Mouse (Mus musculus) forebrain, embryonic 13.5 days (tissue): ENCODE data around the gene Alox5. TPM values are rescaled to one million over a fixed set of nuclear protein-coding genes. Genes with fewer than 3 reads are reported as not detected.

Experiments used
- ATAC-seq: fragments of 200-750 bp; cut with Nextera tagmentation; 2 replicates; pipeline ENCODE4 v1.8.0; 2017
- H3K27ac ChIP-seq: fragments of 300-500 bp; sonication (generic); 2 replicates; pipeline ENCODE4 v1.5.1; 2015; ENCODE audit warnings: inconsistent platforms, mild to moderate bottlenecking, moderate library complexity
- H3K27me3 ChIP-seq: fragments of 300-500 bp; sonication (generic); 2 replicates; pipeline ENCODE4 v1.6.1; 2015; ENCODE audit warnings: mild to moderate bottlenecking, inconsistent platforms
- H3K36me3 ChIP-seq: fragments of 300-500 bp; sonication (generic); 2 replicates; pipeline ENCODE4 v1.6.1; 2015; ENCODE audit warnings: mild to moderate bottlenecking, inconsistent platforms; ENCODE audit not compliant: poor library complexity, severe bottlenecking
- H3K4me1 ChIP-seq: fragments of 300-500 bp; sonication (generic); 2 replicates; pipeline ENCODE4 v1.6.1; 2015; ENCODE audit warnings: inconsistent platforms
- H3K4me2 ChIP-seq: fragments of 300-500 bp; sonication (generic); 2 replicates; pipeline ENCODE4 v1.6.1; 2015; ENCODE audit warnings: inconsistent platforms, mild to moderate bottlenecking, moderate library complexity
- H3K4me3 ChIP-seq: fragments of 300-500 bp; sonication (generic); 2 replicates; pipeline ENCODE4 v1.5.1; 2015; ENCODE audit warnings: mild to moderate bottlenecking, inconsistent platforms
- H3K9ac ChIP-seq: fragments of 300-500 bp; sonication (generic); 2 replicates; pipeline ENCODE4 v1.6.1; 2015; ENCODE audit warnings: mild to moderate bottlenecking, inconsistent platforms
- H3K9me3 ChIP-seq: fragments of 300-500 bp; sonication (generic); replicated peaks from 2 replicates; pipeline ENCODE4 v1.6.1; 2016; ENCODE audit warnings: inconsistent platforms
- WGBS: fragments of 180-500 bp; shearing (Covaris S2); methylation state at CpG from one replicate; pipeline ENCODE4 v1.1.7; 2015; 5-methylcytosine and 5-hydroxymethylcytosine counted together
- polyA plus RNA-seq: library from polyadenylated mRNA; unstranded; fragments of >200 nt; fragmentation: Nextera tagmentation; extraction: Ambion mirVana; gene quantifications from 2 replicates; pipeline ENCODE4 v1.2.1, GENCODE M21; 2015

The Alox5 gene
- polyA plus RNA-seq, 1 experiment from 2014 or later = 0.17 TPM

GRCm38 (mm10) chr6:116440849-116441248 is 20.1 kb downstream of the Alox5 start:
- H3K9ac ChIP-seq = no peak overlapping the region
- H3K4me1 ChIP-seq = no peaks in the 10 kb centered on the region
- no peaks in the 10 kb centered on the region for H3K9me3 ChIP-seq
- no peak for ATAC-seq
- H3K36me3 ChIP-seq = no peaks in the 10 kb centered on the region
- no peak overlapping the region for H3K4me2 ChIP-seq
- 90% methylated on average over 4 of the region's 4 CpGs for WGBS
- no peak overlapping the region for H3K4me3 ChIP-seq
- H3K27me3 ChIP-seq = no peaks in the 10 kb centered on the region
- H3K27ac ChIP-seq = no peak overlapping the region

DNA sequence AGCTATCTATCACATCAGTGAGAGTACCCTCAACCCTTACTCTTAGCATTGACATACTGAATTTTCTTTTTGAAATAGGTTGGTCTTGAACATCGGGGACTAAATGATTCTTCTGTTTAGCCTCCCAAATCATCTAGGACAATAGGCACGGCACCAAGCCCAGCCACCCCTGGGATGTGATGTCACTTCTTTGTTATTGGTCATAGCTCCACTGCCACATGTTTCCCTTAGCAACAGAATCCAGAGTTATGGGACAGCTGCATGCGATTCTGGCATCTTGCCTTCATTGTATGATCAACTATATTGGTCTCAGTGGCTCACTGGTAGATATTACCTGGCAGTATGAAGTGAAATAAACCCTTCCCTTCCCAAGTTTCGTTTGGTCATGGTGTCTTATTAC is 20.5 kb downstream of the Alox5 start:
- no peaks in the 10 kb centered on the region for H3K27me3 ChIP-seq
- no peak overlapping the region for H3K4me2 ChIP-seq
- no peaks in the 10 kb centered on the region for H3K9me3 ChIP-seq
- ATAC-seq = no peak
- no peak overlapping the region for H3K9ac ChIP-seq
- WGBS = 81% methylated on average over 4 of the region's 4 CpGs
- H3K4me1 ChIP-seq = no peaks in the 10 kb centered on the region
- H3K36me3 ChIP-seq = no peaks in the 10 kb centered on the region
- H3K4me3 ChIP-seq = no peak overlapping the region
- no peak overlapping the region for H3K27ac ChIP-seq

GRCm38 (mm10) chr6:116439531-116439930 is 21.4 kb downstream of the Alox5 start:
- Histone ChIP-seq H3K36me3 (no peaks in the 10 kb centered on the region), H3K4me1 (no peaks in the 10 kb centered on the region), H3K4me3 (no peak overlapping the region), H3K4me2 (no peak overlapping the region), H3K27me3 (no peaks in the 10 kb centered on the region), H3K9me3 (no peaks in the 10 kb centered on the region), H3K9ac (no peak overlapping the region), H3K27ac (no peak overlapping the region)
- 88% methylated on average over 6 of the region's 6 CpGs for WGBS
- no peak for ATAC-seq

GRCm38 (mm10) chr6:116438864-116439263 is 22.1 kb downstream of the Alox5 start:
- H3K4me2 ChIP-seq = no peak overlapping the region
- 87% methylated on average over 6 of the region's 6 CpGs for WGBS
- H3K9me3 ChIP-seq = no peaks in the 10 kb centered on the region
- H3K27ac ChIP-seq = no peak overlapping the region
- no peaks in the 10 kb centered on the region for H3K4me1 ChIP-seq
- no peaks in the 10 kb centered on the region for H3K36me3 ChIP-seq
- H3K4me3 ChIP-seq = no peak overlapping the region
- no peak overlapping the region for H3K9ac ChIP-seq
- no peaks in the 10 kb centered on the region for H3K27me3 ChIP-seq
- no peak for ATAC-seq

DNA sequence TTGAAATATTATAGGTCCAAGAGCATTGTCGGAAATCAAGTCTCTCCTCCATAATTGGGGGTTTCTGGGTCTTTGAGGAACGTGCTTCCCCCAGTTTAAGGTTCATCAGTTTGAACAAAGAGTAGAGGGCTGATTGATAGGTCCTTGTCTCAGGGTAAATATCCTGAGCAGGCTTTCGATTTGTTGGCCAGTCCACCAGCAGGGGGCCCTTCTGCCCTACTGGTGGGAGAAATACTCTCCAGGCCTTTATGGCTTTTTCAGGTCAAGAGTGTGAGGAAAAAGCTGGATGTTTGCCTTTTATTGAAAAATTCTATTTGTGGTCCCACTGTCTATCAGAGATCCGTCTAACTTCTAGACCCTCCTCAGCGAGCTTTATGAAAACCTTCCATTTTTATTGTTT is 32.7 kb downstream of the Alox5 start:
- Histone ChIP-seq H3K4me2 (no peak overlapping the region), H3K36me3 (no peaks in the 10 kb centered on the region), H3K4me1 (no peaks in the 10 kb centered on the region), H3K9ac (no peak overlapping the region), H3K27ac (no peak overlapping the region), H3K27me3 (no peaks in the 10 kb centered on the region), H3K4me3 (no peak overlapping the region), H3K9me3 (peaks cover 8% of the 10 kb centered on the region; the same call in 1 of the 2 replicates)
- ATAC-seq = no peak
- WGBS = 73% methylated on average over 5 of the region's 5 CpGs

DNA sequence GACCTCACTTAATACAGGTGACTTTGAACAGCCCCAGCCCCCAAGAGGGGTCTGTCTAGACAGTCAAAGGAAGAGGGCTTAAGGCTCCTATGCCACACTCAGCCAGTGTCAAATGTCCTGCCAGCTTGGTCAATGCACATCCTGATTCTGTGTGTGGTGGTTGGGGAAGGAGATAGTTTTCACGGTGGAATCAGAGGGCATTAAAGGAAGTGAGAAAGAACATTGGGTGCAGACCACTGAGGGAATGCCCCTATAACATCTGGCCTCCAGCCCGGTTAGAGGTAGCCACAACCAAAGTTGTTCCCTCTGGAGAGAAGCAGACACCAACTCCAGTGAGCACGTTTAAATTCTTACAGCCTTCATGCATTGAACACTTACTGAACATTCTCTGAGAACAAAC is 33.4 kb downstream of the Alox5 start:
- WGBS = 86% methylated on average over 3 of the region's 3 CpGs
- H3K27ac ChIP-seq = no peak overlapping the region
- H3K36me3 ChIP-seq = no peaks in the 10 kb centered on the region
- H3K9me3 ChIP-seq = peaks cover 7% of the 10 kb centered on the region; the same call in 1 of the 2 replicates
- no peak overlapping the region for H3K4me2 ChIP-seq
- H3K4me3 ChIP-seq = no peak overlapping the region
- H3K4me1 ChIP-seq = no peaks in the 10 kb centered on the region
- H3K9ac ChIP-seq = no peak overlapping the region
- ATAC-seq = no peak
- no peaks in the 10 kb centered on the region for H3K27me3 ChIP-seq

DNA sequence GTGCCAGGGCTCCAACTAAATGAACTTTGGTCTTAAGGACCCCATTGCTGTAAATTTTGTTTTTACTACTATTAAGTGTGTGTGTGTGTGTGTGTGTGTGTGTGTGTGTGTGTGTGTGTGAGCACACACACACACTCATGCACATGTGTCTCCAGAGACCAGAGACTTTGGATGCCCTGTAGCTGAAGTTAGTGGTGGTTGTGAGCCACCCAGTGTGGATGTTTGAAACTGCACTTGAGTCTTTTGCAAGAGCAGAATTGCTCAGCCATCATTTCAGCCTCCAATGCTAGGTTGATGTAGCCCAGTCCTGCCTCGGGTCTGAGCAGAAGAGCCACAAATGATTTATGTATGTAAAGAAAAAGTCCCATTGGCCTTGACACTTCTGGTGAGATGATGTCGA is 37.3 kb downstream of the Alox5 start:
- Histone ChIP-seq H3K9me3 (no peaks in the 10 kb centered on the region), H3K4me3 (no peak overlapping the region), H3K4me1 (no peaks in the 10 kb centered on the region), H3K4me2 (no peak overlapping the region), H3K36me3 (no peaks in the 10 kb centered on the region), H3K9ac (no peak overlapping the region), H3K27ac (no peak overlapping the region), H3K27me3 (no peaks in the 10 kb centered on the region)
- no peak for ATAC-seq
- 71% methylated on average over 2 of the region's 2 CpGs for WGBS

DNA sequence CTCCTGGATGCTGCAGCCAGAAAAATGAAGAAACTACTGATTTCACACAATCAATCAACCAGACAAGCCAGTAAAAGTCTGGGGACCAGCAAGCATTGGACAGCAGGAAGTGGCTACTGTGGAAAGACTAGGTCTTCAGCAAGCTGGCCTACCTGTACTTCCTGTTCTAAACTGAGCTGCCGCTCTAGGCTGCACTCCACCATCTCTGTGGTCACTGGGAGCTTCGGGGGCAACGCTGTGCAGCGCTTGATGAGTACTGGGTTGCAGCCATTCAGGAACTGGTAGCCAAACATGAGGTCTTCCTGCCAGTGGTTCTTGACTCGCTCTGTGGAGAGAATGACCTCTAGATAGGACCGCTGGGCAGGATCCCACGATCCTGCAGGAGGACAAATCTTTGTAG is 38.0 kb downstream of the Alox5 start:
- Histone ChIP-seq H3K4me2 (no peak overlapping the region), H3K27ac (no peak overlapping the region), H3K36me3 (no peaks in the 10 kb centered on the region), H3K4me3 (no peak overlapping the region), H3K9me3 (no peaks in the 10 kb centered on the region), H3K9ac (no peak overlapping the region), H3K4me1 (no peaks in the 10 kb centered on the region), H3K27me3 (no peaks in the 10 kb centered on the region)
- 94% methylated on average over 7 of the region's 7 CpGs for WGBS
- no peak for ATAC-seq

GRCm38 (mm10) chr6:116420271-116420670 is 40.7 kb downstream of the Alox5 start:
- WGBS = 84% methylated on average over 10 of the region's 10 CpGs
- Histone ChIP-seq H3K27me3 (no peaks in the 10 kb centered on the region), H3K27ac (no peak overlapping the region), H3K4me2 (no peak overlapping the region), H3K9me3 (no peaks in the 10 kb centered on the region), H3K4me3 (no peak overlapping the region), H3K4me1 (no peaks in the 10 kb centered on the region), H3K9ac (no peak overlapping the region), H3K36me3 (no peaks in the 10 kb centered on the region)
- ATAC-seq = no peak

DNA sequence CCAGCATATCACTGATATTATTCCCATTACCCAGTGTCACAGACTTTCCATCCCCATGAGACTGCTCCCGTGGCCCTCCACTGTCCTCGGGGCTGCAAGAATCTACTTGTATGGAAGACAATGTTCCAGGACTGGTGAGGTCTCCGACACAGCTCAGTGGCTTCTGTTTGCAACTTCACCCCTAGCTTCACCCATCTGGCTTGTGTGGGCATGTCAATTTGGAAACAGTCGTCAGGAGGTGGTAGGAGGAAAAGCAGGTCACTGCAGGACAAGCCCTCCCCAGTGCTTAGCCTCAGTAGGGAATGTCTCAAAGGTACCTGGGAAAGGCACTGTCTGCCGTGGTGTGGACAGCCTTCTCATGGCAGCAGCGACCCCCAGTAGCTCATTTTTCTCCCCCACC is 41.3 kb downstream of the Alox5 start:
- H3K4me3 ChIP-seq = no peak overlapping the region
- H3K27me3 ChIP-seq = no peaks in the 10 kb centered on the region
- H3K27ac ChIP-seq = no peak overlapping the region
- H3K9ac ChIP-seq = no peak overlapping the region
- no peaks in the 10 kb centered on the region for H3K9me3 ChIP-seq
- no peaks in the 10 kb centered on the region for H3K4me1 ChIP-seq
- 72% methylated on average over 6 of the region's 6 CpGs for WGBS
- H3K4me2 ChIP-seq = no peak overlapping the region
- no peaks in the 10 kb centered on the region for H3K36me3 ChIP-seq
- no peak for ATAC-seq

GRCm38 (mm10) chr6:116418487-116418886 is 42.5 kb downstream of the Alox5 start:
- no peak overlapping the region for H3K4me3 ChIP-seq
- WGBS = 65% methylated on average over 1 of the region's 1 CpGs
- no peak overlapping the region for H3K9ac ChIP-seq
- H3K9me3 ChIP-seq = no peaks in the 10 kb centered on the region
- H3K4me2 ChIP-seq = no peak overlapping the region
- no peaks in the 10 kb centered on the region for H3K27me3 ChIP-seq
- no peaks in the 10 kb centered on the region for H3K36me3 ChIP-seq
- H3K27ac ChIP-seq = no peak overlapping the region
- H3K4me1 ChIP-seq = no peaks in the 10 kb centered on the region
- ATAC-seq = no peak

- H3K4me1 ChIP-seq = no peaks in the 10 kb centered on the region
- no peaks in the 10 kb centered on the region for H3K36me3 ChIP-seq
- H3K4me3 ChIP-seq = no peak overlapping the region
- no peaks in the 10 kb centered on the region for H3K9me3 ChIP-seq
- H3K27me3 ChIP-seq = no peaks in the 10 kb centered on the region
- H3K9ac ChIP-seq = no peak overlapping the region
- WGBS = 65% methylated on average over 6 of the region's 6 CpGs
- H3K4me2 ChIP-seq = no peak overlapping the region
- ATAC-seq = no peak
- no peak overlapping the region for H3K27ac ChIP-seq
Measured at GRCm38 (mm10) chr6:116417518-116418315, 43.3 kb downstream of the Alox5 start.

- H3K27ac ChIP-seq = no peak overlapping the region
- H3K4me1 ChIP-seq = no peaks in the 10 kb centered on the region
- H3K27me3 ChIP-seq = no peaks in the 10 kb centered on the region
- H3K4me2 ChIP-seq = no peak overlapping the region
- 91% methylated on average over 6 of the region's 6 CpGs for WGBS
- H3K9ac ChIP-seq = no peak overlapping the region
- 0 out of 2 replicates have a peak, but pooled peaks cover under 1% of the 10 kb centered on the region for H3K36me3 ChIP-seq
- ATAC-seq = no peak
- H3K4me3 ChIP-seq = no peak overlapping the region
- H3K9me3 ChIP-seq = no peaks in the 10 kb centered on the region
Measured at GRCm38 (mm10) chr6:116416000-116416552, 44.9 kb downstream of the Alox5 start.
